Mouse (Mus musculus): Measurements from ENCODE around the gene Cks2. TPM values are rescaled to one million over a fixed set of nuclear protein-coding genes. Genes with fewer than 3 reads are reported as not detected.
"Not testable (repeated sequence)": the region's sequence is repeated elsewhere in the genome, so short reads cannot be mapped to it uniquely, and the experiment has no call there.

Gene Cks2
- polyA plus RNA-seq, 1 experiment from 2014 or later: 614 TPM

- no peak overlapping the region for H3K4me3 ChIP-seq (ENCODE audit: low read depth, low read length)
- H3K9me3 ChIP-seq (ENCODE audit: control insufficient read depth, low read length): no peaks in the 10 kb centered on the region
- H3K9ac ChIP-seq (ENCODE audit: low read depth, low read length): no peak overlapping the region
- no peak overlapping the region for H3K4me2 ChIP-seq
- WGBS: 77% methylated on average over 6 of the region's 6 CpGs
- ATAC-seq (replicated peaks; ENCODE audit: low FRiP score) (no peak), DNase-seq (ENCODE audit: low spot score) (no peak)
- H3K4me1 ChIP-seq (replicated peaks; ENCODE audit: control insufficient read depth, insufficient read depth, low read length): no peaks in the 10 kb centered on the region
- no peaks in the 10 kb centered on the region for H3K36me3 ChIP-seq (ENCODE audit: control insufficient read depth, insufficient read depth, low read length)
- H3K27me3 ChIP-seq (replicated peaks; ENCODE audit: control insufficient read depth, insufficient read depth, low read length): no peaks in the 10 kb centered on the region
- no peak overlapping the region for H3K27ac ChIP-seq (ENCODE audit: low read depth, low read length)
Measured at GRCm38 (mm10) chr13:51628273-51628848, 16.7 kb upstream of the Cks2 start.

- Histone ChIP-seq H3K4me3 (ENCODE audit: low read depth, low read length) (no peak overlapping the region), H3K4me2 (no peak overlapping the region), H3K4me1 (replicated peaks; ENCODE audit: control insufficient read depth, insufficient read depth, low read length) (no peaks in the 10 kb centered on the region), H3K27me3 (replicated peaks; ENCODE audit: control insufficient read depth, insufficient read depth, low read length) (no peaks in the 10 kb centered on the region), H3K9me3 (ENCODE audit: control insufficient read depth, low read length) (no peaks in the 10 kb centered on the region), H3K27ac (ENCODE audit: low read depth, low read length) (no peak overlapping the region), H3K36me3 (ENCODE audit: control insufficient read depth, insufficient read depth, low read length) (no peaks in the 10 kb centered on the region), H3K9ac (ENCODE audit: low read depth, low read length) (no peak overlapping the region)
- no peak for ATAC-seq (replicated peaks; ENCODE audit: low FRiP score)
- no peak for DNase-seq (ENCODE audit: low spot score)
- 72% methylated on average over 15 of the region's 15 CpGs for WGBS
Measured at GRCm38 (mm10) chr13:51631354-51631992, 13.6 kb upstream of the Cks2 start.

GRCm38 (mm10) chr13:51632560-51633218 is 12.3 kb upstream of the Cks2 start:
- Histone ChIP-seq H3K4me1 (replicated peaks; ENCODE audit: control insufficient read depth, insufficient read depth, low read length) (no peaks in the 10 kb centered on the region), H3K4me3 (ENCODE audit: low read depth, low read length) (no peak overlapping the region), H3K4me2 (no peak overlapping the region), H3K27ac (ENCODE audit: low read depth, low read length) (no peak overlapping the region), H3K36me3 (ENCODE audit: control insufficient read depth, insufficient read depth, low read length) (no peaks in the 10 kb centered on the region), H3K27me3 (replicated peaks; ENCODE audit: control insufficient read depth, insufficient read depth, low read length) (no peaks in the 10 kb centered on the region), H3K9me3 (ENCODE audit: control insufficient read depth, low read length) (no peaks in the 10 kb centered on the region), H3K9ac (ENCODE audit: low read depth, low read length) (no peak overlapping the region)
- ATAC-seq (replicated peaks; ENCODE audit: low FRiP score) (no peak), DNase-seq (ENCODE audit: low spot score) (no peak)
- WGBS: 78% methylated on average over 5 of the region's 5 CpGs

GRCm38 (mm10) chr13:51635384-51635783 is 9.6 kb upstream of the Cks2 start:
- WGBS: 75% methylated on average over 5 of the region's 9 CpGs
- not testable (repeated sequence) for H3K27me3 ChIP-seq (replicated peaks; ENCODE audit: control insufficient read depth, insufficient read depth, low read length); H3K4me3 ChIP-seq (ENCODE audit: low read depth, low read length); H3K4me1 ChIP-seq (replicated peaks; ENCODE audit: control insufficient read depth, insufficient read depth, low read length); DNase-seq (ENCODE audit: low spot score); ATAC-seq (replicated peaks; ENCODE audit: low FRiP score); H3K4me2 ChIP-seq; H3K9ac ChIP-seq (ENCODE audit: low read depth, low read length); H3K9me3 ChIP-seq (ENCODE audit: control insufficient read depth, low read length); H3K27ac ChIP-seq (ENCODE audit: low read depth, low read length); H3K36me3 ChIP-seq (ENCODE audit: control insufficient read depth, insufficient read depth, low read length)

- Histone ChIP-seq H3K36me3 (ENCODE audit: control insufficient read depth, insufficient read depth, low read length) (no peaks in the 10 kb centered on the region), H3K27me3 (replicated peaks; ENCODE audit: control insufficient read depth, insufficient read depth, low read length) (no peaks in the 10 kb centered on the region), H3K9me3 (ENCODE audit: control insufficient read depth, low read length) (peaks cover 3% of the 10 kb centered on the region; the same call in 1 of the 2 replicates), H3K4me1 (replicated peaks; ENCODE audit: control insufficient read depth, insufficient read depth, low read length) (peaks cover 4% of the 10 kb centered on the region; the same call in 1 of the 2 replicates), H3K27ac (ENCODE audit: low read depth, low read length) (no peak overlapping the region), H3K4me2 (no peak overlapping the region), H3K9ac (ENCODE audit: low read depth, low read length) (no peak overlapping the region), H3K4me3 (ENCODE audit: low read depth, low read length) (no peak overlapping the region)
- no peak for ATAC-seq (replicated peaks; ENCODE audit: low FRiP score)
- DNase-seq (ENCODE audit: low spot score): no peak
- WGBS: 74% methylated on average over 4 of the region's 4 CpGs
Measured at GRCm38 (mm10) chr13:51638958-51639357, 6.1 kb upstream of the Cks2 start.

- H3K9me3 ChIP-seq (ENCODE audit: control insufficient read depth, low read length): peaks cover 3% of the 10 kb centered on the region; the same call in 1 of the 2 replicates
- no peak overlapping the region for H3K27ac ChIP-seq (ENCODE audit: low read depth, low read length)
- H3K4me2 ChIP-seq: no peak overlapping the region
- WGBS: 86% methylated on average over 3 of the region's 3 CpGs
- H3K4me1 ChIP-seq (replicated peaks; ENCODE audit: control insufficient read depth, insufficient read depth, low read length): peaks cover 4% of the 10 kb centered on the region; the same call in 1 of the 2 replicates
- H3K4me3 ChIP-seq (ENCODE audit: low read depth, low read length): no peak overlapping the region
- no peak for DNase-seq (ENCODE audit: low spot score)
- H3K9ac ChIP-seq (ENCODE audit: low read depth, low read length): no peak overlapping the region
- ATAC-seq (replicated peaks; ENCODE audit: low FRiP score): no peak
- H3K36me3 ChIP-seq (ENCODE audit: control insufficient read depth, insufficient read depth, low read length): no peaks in the 10 kb centered on the region
- no peaks in the 10 kb centered on the region for H3K27me3 ChIP-seq (replicated peaks; ENCODE audit: control insufficient read depth, insufficient read depth, low read length)
Measured at GRCm38 (mm10) chr13:51641424-51641823, 3.6 kb upstream of the Cks2 start.

- Histone ChIP-seq H3K9me3 (ENCODE audit: control insufficient read depth, low read length) (peaks cover 3% of the 10 kb centered on the region; the same call in 1 of the 2 replicates), H3K4me1 (replicated peaks; ENCODE audit: control insufficient read depth, insufficient read depth, low read length) (peaks cover 4% of the 10 kb centered on the region; the same call in 1 of the 2 replicates), H3K4me3 (ENCODE audit: low read depth, low read length) (no peak overlapping the region), H3K27ac (ENCODE audit: low read depth, low read length) (no peak overlapping the region), H3K36me3 (ENCODE audit: control insufficient read depth, insufficient read depth, low read length) (no peaks in the 10 kb centered on the region), H3K4me2 (peak overlapping the region; percentile 30), H3K27me3 (replicated peaks; ENCODE audit: control insufficient read depth, insufficient read depth, low read length) (no peaks in the 10 kb centered on the region), H3K9ac (ENCODE audit: low read depth, low read length) (no peak overlapping the region; the same call in none of the 2 replicates)
- 42% methylated on average over 11 of the region's 11 CpGs for WGBS
- DNase-seq (ENCODE audit: low spot score): no peak
- ATAC-seq (replicated peaks; ENCODE audit: low FRiP score): no peak
Measured at GRCm38 (mm10) chr13:51642171-51642778, 2.8 kb upstream of the Cks2 start.

GRCm38 (mm10) chr13:51643924-51644828 is 856 bp upstream of the Cks2 start:
- ATAC-seq (replicated peaks; ENCODE audit: low FRiP score) (no peak; the same call in 1 of the 2 replicates), DNase-seq (ENCODE audit: low spot score) (no peak)
- Histone ChIP-seq H3K4me1 (replicated peaks; ENCODE audit: control insufficient read depth, insufficient read depth, low read length) (peaks cover 14% of the 10 kb centered on the region), H3K4me3 (ENCODE audit: low read depth, low read length) (peak overlapping the region; percentile 68), H3K36me3 (ENCODE audit: control insufficient read depth, insufficient read depth, low read length) (no peaks in the 10 kb centered on the region), H3K27ac (ENCODE audit: low read depth, low read length) (peak overlapping the region; percentile 64), H3K4me2 (peak overlapping the region; percentile 62), H3K27me3 (replicated peaks; ENCODE audit: control insufficient read depth, insufficient read depth, low read length) (no peaks in the 10 kb centered on the region), H3K9ac (ENCODE audit: low read depth, low read length) (peak overlapping the region; percentile 75), H3K9me3 (ENCODE audit: control insufficient read depth, low read length) (peaks cover 2% of the 10 kb centered on the region; the same call in 1 of the 2 replicates)
- 40% methylated on average over 20 of the region's 20 CpGs for WGBS
